Mouse (Mus musculus) gastrocnemius, postnatal 10 days (tissue): Measurements from ENCODE around the gene Wnk2. TPM values are rescaled to one million over a fixed set of nuclear protein-coding genes. Genes with fewer than 3 reads are reported as not detected.

Source experiments
- DNase-seq: peaks from one replicate; pipeline ENCODE4 v3.0.0; 2021; ENCODE audit warnings: mixed read lengths
- total RNA-seq, 2 experiments: library from RNA; stranded (reverse); gene quantifications; 2 replicates each; pipeline ENCODE4 v1.2.3; 2021

The Wnk2 gene
- total RNA-seq, 2 experiments from 2014 or later, result 55.7 to 60.7 TPM

DNA sequence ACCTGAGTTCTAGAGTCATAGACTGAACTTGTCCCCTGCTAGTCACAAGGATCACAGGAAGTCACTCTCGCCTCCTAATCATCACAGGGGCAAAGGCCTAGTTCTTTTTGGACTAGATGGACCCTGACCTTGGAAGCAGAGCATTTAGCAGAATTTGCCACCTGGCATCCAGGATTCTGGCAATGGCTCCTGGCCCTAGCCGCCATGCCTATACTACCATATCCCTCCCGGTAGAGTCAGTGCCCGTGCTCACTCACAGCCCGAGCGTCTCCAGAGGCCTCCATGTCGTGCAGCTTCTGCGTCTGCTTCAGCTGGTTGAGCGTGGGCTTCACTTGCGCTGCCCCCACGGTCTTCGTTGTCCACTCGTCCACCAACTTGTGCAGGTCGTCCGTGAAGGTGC lies 105.4 kb downstream of the Wnk2 start:
- DNase-seq, result no peak

DNA sequence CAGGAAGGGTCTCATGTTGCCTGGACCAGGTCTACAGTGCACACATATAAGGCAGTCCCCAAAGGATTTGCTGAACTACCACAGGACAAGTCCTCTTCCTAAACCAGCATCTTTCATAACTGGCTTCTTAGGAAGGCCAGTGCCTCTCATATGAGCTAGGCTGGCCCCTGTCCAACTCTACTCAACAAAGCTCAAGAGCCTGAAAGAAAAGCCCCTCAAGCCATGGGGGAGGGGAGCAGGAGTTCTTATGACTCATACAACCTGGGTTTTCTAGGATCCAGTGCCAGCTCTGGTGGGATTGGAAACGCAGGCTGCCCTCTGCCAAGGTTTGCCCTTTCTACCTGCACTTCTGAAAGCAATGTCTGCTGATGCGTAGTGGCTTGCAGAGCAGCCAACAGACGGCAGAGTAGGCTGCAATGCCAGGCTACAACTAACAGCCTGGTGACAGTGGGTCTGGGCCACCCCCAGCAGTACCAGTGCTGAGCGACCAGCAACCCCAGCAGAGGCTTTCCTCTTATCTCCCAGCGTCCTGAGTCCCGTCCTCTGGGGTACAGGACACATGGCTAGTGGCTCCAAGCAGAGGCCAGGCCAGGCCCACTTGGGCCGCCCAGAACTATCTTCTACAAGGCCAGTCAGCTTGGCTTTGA lies 110.8 kb downstream of the Wnk2 start:
- no peak for DNase-seq

DNA sequence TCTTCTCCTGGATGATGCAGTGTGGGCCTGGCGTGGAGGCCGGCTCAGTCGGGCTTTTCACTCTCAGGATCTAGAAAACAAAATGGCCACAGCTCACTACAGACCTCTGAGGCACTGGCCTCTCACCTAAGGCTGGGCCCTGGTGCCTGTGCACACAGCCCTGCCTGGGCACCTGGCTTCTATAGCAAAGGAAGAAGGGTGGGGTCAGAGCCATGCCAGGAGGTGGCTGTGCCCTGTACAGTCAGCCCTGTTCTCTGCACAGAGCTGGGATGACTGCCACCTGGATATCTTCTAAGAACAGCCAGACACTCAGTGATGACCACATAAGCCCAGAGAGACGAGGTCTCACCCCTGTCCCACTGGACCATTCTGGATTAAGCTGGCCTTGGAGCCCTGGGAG lies 111.4 kb downstream of the Wnk2 start:
- DNase-seq, result no peak

DNA sequence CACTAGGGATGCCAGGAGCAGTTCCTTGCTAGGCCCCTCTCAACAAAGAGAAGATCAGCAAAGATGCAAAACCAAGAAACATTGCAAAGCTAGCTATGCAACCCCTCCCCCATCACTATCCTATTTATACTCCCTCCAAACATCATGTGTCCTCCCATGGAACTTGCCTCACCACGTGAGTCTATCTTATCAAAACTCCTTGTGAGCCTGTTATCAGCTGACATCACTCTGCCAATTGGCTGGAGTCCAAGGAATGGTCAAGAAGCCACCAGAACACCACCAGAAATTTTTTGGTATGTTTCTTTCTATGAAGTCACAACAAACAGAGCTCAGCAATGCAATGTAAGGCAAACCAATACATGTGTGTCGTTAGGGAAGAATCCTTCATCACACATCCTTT lies 116.8 kb downstream of the Wnk2 start:
- DNase-seq, result no peak

DNA sequence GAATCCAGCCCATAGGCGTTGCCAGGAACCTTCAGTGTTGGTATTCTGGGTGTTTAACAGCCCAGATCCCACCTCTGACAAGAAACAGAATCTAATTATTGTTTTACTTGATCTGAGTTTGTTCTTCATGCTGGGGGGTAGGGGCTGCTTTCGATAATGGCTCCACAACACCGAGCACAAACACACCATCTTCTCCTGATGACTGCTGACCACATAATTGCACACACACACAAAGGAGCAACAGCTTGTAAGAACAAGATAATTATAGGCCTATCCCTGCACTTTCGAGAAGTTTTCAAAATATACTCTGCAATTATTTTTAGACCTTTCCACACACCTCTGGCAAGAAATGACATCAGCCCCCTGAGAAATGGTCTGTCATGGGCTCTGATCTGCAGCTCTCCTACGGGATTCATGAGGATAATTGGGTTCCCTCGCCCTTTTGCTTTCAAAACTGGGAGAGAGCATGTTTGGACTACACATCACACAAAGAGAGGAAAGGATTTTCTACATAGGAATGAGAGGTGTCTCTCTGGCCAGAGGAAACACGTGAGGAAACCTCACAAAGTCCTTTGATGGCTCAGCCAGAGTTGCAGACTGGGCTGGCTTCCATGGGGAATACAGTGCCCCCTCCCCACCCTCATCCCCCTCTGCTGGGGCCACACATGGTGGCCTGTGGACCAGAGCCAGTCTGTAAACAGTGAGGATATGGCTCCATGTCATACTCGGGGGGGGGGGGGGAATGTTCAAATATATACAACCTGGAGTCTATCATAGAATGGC lies 118.9 kb downstream of the Wnk2 start:
- DNase-seq, result no peak

DNA sequence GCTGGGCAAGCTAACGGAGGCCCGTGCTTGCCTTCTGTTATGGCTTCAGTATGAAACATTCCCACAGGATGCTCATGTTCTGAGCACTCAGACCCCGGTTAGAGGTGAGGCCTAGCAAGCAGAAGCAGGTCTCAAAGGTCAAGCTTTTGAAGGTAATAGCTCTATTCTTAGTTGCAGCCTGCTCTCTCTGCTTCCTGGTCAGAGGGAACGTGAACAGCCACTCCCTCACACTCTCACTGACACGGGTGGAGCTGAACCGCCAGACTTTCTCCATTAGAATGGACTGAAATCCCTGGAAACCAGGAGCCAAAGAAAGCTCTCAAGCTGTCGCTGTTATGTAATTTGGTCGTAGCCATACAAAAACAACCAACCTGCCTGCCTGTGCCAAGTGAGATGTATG lies 120.8 kb downstream of the Wnk2 start:
- no peak for DNase-seq

DNA sequence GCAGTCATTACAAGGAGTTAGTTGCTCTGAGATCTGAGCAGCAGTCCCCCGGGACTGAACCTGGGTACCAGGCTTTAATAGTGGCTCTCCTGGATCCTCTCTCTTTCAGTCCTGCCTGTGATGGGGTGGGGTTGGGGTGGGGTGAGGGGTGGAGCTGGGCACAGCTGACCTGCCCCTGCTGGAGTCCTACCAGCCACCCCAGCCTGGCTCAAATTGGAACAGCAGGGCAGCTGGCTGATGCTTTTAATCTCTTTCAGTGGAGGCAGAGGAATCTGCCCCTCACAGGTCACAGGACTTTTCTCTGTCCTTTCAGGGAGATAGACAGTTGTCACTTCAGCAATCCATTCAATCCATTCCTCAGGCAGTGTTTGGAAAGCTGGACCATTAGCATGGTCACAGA lies 122.3 kb downstream of the Wnk2 start:
- DNase-seq, result no peak

DNA sequence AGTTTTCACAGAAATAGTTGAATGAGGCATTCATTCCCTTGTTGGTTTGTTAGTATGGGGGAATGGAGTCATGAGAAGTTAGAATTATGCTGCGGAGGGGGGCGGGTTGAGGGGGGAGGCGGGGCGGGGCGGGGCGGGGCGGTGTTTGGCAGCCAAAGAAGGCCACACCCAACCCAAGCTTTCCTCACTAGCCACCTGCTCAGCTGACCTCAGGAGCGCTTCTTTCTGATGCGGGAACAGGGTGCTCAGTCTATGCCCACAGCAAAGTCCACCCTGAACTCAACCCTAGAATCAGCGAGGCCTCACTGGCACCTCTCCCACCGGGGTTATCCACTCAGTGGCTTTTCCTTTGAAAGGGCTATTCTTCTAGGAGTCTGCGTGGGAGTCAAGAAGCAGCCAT lies 123.1 kb downstream of the Wnk2 start:
- no peak for DNase-seq

DNA sequence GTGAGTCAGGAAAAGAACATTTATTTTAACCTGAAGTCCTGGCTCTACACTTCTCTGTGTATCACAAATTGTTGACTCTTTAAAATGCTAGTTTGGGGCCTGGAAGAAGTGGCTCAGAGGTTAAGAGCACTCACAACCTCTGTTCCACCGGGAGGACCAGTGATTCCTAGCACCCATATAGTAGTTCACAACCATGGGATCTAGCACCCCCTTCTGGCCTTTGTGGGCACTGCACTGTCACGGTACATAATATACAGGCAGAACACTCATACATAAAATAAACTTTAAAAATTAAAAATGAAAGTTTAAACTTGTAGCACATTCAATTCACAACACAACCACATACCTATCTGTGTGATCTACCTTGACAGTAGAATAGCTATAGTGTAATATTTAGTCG lies 126.1 kb downstream of the Wnk2 start:
- DNase-seq, result peak; percentile 44

DNA sequence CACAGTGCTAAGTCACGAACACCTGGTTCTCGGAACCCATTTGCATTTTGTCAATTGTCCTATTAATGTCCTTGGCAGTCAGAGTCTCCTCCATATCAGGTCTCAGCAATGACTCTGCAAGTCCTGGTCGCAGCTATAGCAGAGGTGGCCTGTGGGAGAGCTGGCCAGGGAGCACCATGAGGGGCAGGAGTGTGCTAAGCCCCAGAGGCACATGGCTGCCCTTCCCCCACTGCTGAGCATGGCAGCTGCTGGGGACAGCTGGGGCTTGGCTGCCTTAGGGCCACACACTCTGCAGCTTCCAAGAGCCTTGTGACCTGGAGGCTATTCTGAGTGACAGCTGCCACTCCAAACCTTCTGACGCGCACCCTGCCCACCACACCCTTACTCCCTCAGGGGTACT lies 127.7 kb downstream of the Wnk2 start:
- peak; percentile 74 for DNase-seq

DNA sequence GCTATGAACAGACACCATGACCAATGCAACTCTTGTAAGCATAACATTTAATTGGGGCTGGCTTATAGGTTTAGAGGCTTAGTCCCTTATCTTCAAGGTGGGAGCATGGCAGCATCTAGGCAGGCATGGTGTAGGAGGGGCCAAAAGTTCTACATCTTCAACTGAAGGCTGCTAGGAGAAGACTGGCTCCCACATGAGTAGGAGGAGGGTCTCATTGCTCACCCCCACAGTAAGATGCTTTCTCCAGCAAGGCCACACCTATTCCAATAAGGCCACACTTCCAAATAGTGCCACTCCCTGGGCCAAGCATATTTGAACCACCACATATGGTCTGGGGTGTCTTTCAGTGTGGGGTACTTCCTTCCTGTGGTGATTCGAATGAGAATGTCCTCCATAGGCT lies 130.4 kb downstream of the Wnk2 start:
- no peak for DNase-seq

DNA sequence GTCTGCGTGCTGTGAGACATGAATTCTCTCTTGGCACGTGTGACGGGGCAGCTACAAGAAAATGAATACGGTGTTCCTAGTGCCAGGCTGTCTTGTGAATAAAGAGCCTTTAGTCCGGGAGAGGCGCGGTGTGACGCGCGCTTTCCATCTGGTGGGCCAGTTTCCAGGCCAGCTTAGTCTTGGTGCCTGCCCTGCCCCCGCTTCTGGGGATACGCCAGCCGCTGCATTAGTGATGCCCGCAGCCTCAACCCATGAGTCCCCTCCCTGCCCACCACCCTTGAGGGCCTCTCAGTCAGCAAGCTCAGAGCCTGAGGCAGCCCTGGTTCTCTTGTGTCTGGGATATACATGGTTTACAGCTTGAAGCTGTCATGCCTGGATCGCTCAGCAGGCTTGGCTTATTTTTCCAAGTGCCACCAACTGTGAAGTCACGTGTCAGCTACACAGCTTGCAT lies 131.5 kb downstream of the Wnk2 start:
- peak; percentile 81 for DNase-seq

DNA sequence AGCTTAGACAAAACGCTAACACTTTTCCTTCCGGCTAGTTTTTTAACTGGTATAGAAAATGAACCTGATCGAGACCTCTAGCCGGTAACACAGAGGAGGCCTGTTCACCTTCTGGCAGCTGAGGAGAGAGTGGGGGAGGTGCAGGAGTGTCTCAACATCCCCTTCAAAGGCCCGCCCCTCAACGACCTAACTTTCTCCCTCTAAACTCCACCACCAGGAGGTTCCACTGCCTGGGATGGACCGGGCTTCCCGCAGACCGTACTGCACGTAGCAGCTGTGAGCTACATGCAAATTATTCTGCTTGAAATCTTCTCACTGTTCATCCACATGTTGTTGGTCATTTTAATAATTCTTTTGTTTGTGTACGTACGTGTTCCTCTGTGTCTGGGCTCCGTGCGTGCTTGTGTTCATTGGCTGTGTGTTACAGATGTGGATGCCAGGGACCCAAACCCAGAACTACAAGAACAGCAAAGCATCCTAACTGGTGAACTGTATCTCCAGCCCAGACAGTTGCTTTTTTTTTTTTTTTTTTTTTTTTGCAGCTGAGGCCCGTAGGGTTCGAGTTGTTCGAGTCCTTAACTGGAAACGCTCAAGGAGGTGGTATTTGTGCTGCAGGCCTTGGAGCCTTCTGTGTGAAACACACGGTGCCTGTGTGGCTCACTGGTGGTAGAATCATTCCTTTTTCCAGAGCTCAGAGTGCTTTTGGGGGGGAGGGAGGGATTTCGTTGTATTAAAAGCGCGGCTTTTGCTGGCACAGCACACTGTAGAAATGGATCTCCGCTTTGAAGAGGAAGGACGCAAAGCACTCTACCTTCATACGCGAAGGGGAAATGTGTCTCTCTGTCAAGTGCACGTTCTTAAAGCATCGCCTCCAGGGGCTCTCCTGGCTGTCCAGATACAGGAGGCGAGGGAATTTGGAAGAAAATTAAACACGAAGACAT lies 132.2 kb downstream of the Wnk2 start:
- no peak for DNase-seq

DNA sequence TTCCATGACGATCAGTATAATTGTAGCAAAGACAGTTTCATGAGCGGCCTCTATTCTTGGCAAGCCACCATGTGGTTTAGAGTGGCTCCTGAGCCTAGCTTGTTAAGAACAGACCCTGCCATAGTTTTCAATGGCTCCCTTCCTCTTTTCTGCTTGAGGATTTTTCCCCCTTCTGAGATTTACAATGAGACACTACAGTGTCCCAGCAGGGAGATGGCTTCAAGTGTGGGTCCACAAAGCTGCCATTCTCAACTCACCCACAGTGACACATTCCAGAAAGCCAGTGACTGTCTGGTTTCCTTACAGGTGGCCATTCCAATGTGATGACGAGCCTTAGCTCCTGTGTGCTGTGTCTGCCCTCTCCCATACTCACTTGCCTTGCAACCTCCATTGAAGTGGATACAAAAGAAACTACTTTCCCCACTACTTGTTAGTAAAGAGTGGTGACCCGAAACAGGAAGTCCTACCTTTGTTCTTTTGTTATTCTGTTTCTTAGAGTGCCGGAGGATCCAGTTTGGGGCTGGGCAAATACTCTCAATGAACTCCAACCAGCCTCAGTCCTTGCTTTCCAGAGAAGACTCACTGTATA lies 134.5 kb downstream of the Wnk2 start:
- DNase-seq, result no peak

DNA sequence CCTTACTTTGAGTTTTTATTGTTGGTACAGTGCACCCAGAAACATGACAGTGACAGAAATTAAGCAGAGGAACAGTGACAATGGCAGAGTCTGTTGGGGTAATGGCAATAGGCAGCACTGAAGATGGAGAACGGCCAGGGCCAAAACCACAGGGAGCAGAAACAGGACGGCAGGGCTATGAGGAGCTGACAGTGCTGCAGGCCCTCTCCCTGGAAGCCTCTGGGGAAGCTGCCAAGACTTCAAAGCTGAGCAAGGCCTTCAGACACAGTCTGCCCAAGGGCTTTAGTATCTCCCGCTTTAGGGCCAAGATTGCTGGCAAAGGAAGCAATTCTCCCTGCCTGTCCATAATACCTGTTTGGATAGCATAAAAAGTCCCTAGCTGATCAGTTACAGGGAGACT lies 146.1 kb downstream of the Wnk2 start:
- peak; percentile 36 for DNase-seq

DNA sequence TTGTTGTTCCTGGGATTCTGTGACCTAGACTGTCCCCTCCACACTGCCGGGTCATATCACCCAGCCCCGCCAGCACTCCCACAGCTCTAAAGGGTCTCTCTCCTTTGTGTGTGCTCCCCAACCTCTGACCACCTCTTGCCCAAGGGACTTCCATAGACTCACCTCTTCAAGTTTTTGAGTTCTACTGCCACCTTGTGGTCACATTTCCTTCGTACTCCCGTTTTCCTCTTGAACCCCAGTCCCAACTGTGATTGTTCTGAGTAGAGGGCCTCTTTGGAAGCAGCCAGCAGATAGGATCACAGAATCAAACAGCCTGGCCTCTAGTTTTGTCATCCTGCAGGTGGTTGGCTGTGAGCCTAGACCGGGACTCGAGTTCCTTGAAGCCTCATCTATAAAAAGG lies 149.2 kb downstream of the Wnk2 start:
- peak; percentile 45 for DNase-seq

DNA sequence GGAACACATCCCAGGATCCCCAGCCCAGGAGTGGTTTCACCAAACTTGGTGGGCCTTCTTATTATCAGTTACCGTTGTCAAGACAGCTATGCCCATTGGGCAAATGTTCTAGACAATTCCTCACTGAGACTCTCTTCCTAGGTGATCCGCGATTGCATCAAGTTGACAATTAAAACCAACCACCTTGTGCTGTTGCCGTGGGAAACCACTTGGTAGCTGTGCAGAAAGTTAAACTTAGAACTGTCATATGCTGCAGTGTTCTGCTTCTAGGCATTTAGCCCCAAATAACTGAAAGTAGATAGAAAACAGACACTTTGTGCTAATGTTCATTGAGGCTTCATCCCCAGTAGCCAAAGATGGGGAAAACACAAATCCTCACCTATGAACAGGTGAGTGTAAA lies 151.1 kb downstream of the Wnk2 start:
- DNase-seq, result no peak

DNA sequence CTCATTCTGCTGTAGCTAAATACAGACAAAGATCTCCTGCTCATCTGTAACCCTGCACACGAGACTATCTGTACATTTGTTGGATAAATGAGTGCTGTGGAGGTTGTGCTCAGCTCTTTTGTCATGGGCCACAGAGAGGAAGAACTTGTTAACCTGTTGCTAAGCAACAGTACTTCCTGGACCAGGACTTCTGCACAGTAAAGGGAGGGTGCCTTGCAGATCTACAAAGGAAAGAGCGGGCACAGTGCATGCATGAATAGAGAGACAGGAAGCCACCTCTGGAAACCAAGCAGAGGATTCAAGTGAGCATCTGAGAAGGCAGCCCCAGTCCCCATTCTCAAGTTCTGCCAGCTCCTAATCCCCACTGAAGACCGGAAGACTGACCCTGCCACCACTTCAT lies 152.9 kb downstream of the Wnk2 start:
- DNase-seq, result no peak

DNA sequence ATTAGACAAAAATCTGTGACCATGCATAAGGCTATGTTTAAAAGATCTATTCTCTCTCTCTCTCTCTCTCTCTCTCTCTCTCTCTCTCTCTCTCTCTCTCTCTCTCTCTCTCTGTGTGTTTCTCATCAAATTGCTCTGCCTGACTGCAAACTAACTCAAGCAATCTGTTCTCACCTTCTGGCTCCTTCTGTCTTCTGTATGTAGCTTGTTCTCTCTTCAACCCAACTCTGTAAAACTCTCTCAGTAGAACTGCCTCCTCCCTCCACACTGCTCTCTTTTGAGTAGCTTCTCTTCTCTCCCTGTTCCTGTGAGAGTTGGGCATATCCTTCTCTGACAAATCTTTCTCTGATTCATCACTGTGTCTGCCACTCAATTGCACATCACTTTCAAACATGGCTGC lies 154.9 kb downstream of the Wnk2 start:
- no peak for DNase-seq

DNA sequence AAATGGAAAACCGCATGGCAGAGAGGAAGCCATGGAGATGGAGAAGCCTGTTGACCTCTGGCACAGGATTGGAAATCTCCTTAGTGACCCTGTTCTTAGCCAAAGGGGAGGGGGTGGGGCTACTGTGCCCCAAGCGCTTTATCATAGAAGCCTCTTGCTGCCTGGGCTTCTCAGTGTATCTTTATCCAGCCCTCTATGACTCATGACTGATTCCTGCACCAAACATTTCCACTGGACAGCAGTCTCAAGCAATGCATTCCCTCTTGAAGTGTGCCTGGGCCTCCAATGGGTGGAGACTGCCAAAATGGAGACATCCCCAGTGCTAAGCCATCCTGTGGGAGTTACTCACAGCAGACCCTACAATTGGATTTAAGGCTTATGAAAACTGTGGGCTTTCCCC lies 157.7 kb downstream of the Wnk2 start:
- DNase-seq, result no peak
